Mouse (Mus musculus) cerebellum, adult 9-11 months (tissue): ENCODE results near the gene D430042O09Rik.

ENCODE experiments used
- DNase-seq: peaks from one replicate; pipeline ENCODE4 v3.0.0; 2022

The D430042O09Rik gene

DNA sequence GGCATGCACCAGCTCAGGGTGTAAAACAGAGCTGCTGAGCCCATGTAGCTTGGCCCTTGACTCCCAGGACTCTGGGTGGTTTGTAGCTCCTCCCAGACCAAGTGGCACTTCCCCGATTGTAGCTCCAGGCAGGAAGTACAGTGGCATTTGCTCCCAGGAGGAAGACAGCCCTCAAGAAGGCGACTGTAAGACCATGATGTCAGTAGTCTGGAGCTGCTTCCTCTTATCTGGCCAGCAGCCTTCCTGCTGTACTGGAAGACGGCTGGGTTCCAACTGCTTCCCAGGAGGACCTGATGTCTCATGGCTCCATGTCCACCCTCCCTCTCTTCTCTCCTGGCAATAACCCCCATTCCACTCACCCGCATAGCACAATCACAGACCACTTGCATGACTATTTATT lies 170.4 kb downstream of the D430042O09Rik start:
- no peak for DNase-seq

DNA sequence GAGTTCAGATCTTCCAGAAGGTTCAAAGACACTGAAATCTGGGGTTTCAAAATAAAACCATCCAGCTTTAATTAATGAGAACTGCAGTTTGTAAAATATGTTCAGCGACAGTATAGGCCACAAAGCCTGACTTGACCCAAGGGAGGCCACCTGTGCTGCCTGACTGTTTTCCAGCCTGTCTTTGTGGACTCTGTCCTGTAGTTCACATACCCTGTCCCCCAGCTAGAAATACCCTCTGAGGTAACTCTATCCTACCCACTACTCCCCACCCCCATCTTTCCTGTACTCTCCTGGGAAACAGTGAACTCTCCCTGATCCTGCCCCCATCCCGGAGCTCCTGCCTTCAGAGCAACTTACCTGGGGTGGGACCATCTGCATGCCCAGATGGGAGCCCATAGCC lies 175.5 kb downstream of the D430042O09Rik start:
- DNase-seq, result no peak

DNA sequence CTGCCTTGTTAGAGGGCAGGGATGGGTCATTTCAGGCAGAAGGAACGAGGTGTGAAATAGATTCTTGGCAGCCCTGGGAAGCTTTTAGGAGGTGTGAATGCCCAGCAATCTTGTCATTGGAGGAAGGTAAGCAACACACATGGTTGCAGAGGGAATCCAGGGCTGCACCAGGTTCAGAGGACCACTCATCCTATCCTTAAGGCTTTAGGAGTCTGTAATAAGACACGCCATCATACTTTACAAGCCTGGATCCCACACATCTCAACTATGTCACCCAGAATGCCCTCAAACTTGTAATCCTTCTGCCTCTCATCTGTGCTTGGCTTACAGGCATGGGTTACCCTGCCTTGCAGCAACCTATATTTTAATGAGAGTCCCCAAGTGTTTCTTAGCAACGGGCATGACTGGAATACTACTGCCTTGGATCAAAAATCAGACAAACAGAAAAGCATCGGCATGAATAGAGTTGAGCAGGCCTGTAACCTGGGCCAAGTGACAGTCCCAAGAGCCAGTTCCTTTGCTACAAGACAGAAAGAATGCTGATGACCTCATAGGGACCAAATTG lies 178.5 kb downstream of the D430042O09Rik start:
- no peak for DNase-seq

DNA sequence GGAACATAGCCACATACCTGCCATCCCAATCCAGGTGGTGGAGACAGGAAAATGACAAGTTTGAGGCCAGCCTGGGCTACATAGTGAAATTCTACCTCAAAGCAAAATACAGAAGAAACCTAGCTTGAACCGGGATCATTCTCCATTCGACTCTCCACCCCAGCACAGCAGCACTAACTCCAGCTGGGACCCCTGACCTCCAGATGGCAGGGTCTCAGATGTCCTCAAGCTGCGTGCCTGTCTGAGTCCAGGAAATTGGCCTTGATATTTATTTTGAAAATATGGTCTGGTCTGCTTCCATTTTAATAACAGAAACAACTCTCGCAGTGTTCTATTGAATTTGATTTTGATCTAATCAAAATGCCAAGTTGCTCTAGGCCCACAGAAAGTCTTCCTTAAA lies 179.4 kb downstream of the D430042O09Rik start:
- DNase-seq, result no peak

DNA sequence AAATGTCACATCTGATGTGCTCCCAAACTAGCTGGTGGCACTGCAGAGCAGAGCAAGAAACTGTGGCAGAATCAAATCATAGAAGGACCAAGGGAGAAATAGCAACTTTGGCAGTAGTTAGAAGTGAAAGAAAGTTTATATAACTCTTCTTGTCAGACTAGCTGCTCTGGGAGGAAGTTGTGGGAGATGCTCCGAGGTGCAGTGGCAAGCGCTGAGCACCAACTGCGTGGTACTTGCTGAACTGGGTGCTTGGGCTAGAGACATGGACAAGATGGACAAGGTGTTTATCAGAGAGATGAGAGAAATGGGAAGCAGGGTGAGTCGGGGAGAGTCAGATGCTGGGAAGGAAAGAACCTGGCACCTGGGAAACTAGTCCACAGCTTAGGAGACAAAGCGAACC lies 180.1 kb downstream of the D430042O09Rik start:
- no peak for DNase-seq

DNA sequence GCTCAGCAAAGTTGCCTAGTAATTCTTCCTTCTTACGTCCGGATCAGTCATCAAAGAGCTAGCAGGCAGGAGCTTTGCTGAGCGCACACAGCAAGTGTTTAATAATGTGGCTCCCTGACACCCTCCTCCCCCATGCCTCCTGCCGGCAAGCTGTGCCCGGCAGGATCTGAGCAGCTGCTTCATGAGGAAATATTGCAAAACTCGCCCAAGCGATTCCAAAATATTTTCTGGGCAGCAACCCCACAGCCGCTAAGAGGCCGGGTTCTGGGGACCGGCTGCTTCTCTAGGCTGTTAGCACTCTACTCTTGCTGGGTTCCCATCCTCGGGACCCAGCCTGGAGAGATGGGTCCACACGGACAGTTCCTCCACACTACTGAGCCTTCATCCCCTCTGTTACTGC lies 180.7 kb downstream of the D430042O09Rik start:
- DNase-seq, result peak; percentile 23

DNA sequence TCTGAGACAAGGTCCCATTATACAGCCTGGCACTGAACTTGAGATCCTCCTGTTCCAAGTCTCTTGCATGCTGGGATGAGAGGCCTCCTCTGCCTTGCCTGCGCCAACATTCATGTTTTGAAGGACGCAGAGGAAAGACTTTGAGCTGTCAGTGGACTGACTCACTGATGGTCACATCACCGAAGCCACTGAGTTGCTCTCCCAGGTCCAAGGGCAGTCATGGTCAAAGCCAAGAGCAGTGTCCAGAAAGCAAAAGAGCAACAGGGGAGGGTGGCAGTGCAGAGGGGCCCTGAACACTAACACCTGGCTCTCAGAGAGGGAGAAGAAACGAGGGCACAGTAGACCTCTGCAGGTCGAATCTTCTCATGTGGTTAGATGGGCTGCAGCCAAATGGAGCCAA lies 185.9 kb downstream of the D430042O09Rik start:
- no peak for DNase-seq

DNA sequence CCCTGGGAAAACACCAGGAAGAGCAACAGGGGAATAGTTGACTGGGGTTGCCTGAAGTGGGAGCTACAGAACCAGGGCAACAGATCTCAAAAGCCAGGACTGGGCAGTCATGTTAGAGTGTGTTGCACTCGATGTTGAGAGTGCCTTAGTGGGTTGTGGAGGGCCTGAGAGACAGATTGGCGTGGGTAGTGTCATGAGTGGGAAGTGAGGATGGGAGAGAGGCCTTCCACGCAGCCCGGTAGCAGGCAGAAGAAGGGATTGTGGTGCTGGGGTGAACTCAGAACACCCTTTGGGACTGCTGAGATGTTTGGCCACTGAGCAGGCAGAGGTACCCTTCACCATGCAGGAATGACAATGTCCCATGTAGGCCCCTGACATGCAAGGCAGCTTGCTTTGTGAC lies 189.4 kb downstream of the D430042O09Rik start:
- DNase-seq, result no peak

DNA sequence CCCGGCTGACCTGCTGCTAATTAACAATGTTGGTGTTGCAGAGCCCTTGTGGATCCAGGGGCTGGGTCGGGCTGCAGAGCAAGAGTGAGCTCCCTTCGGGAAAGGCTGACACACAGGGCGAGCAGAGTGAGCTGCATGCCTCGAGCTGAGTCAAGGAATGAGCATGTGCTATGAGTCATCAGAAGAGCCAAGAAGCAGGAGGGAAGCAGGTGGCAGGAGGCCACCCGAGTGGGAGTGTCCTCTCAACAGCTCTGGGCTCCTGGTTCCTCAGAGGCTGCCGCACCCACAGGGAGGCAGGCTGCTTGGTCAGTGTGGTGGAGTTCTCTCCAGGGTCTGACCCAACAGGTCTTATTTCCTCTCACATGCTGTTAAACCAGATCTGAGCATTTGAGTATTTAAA lies 191.3 kb downstream of the D430042O09Rik start:
- peak; percentile 60 for DNase-seq

DNA sequence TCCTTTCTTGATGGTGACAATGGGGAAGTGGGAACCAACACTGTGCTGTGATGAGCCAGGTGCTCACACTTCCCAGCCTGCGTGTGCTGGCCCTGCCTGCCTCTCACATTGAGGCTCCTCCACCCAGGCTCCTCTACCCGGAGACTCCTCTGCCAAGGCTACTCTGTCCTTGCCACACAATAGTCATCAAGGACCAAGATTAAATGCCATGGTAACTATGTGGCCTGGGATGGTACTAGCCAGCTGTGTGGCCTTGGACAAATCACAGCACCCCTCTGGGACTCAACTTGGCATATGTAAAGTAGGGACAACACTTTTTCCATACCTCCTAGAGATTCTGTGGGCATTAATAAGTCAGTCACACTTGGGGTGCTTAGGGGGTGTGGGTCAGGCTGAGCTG lies 192.2 kb downstream of the D430042O09Rik start:
- no peak for DNase-seq

DNA sequence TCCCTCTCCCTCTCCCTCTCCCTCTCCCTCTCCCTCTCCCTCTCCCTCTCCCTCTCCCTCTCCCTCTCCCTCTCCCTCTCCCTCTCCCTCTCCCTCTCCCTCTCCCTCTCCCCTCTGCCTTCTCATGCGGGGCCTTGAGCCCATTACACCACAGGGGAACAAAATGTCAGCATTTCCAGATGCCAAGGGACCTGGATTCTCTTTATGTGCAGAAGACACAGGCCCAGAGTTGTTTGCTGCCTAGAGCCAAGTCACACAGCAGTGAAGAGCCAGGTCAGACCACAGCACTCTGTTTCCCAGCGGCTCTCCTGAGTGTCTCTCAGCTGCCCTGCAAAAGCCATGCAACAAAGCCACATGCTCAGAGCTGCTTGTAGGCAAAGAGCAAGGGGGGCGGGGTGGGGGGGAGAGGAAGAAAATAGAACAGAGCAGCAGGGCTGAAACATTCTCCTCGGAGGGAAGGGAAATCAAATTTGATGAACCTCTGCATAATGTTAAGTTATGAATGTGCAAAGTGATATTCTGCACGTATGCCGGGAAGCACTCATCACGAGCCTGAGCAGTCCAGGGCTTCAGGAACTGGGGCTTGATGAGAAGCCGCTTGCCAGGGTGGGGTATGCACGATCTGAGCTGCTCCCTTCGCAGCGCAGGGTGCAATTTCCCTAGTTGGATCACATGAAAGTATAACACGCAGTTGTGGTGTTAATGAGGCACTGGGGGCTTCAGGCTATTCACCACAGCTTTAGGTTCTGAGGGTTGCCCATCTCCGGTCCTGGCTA lies 192.9 kb downstream of the D430042O09Rik start:
- DNase-seq, result no peak

DNA sequence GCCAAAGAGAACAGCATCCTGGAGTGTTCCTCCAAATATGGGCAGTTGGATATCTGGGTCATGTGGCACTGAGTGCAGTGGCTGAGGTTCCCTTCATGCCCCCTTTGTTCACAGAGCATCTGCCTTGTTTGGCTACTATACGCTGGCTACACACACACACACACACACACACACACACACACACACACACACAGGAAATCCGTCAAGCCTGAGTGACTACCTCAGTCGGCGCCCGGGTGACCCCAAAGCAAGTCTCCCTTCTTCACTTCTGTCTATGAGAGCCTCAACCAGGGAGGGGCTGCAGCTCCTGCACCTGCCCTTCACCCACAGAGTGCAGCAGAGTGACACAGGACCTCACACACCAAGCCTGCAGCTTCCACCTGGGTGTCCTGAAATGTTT lies 213.1 kb downstream of the D430042O09Rik start:
- DNase-seq, result no peak

DNA sequence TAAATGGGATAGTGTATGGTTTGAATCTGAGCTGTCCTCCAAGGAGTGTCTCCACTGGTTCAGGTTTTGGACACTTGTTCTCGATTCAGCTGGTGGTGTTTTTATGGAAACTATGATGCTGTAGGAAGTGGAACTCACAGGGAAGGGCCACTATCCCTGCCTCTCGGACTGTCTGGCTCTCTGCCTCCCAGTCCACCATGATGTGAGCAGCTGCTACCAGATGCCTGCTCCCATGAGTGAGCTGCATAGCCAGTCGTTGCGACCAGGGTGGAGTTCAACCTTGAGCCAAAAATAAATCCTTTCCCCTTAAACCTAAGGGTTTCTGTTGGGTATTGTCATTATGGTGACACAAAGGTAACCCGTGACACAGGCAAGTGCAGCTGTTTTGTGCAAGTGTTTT lies 216.4 kb downstream of the D430042O09Rik start:
- DNase-seq, result no peak
